Mouse (Mus musculus) lung, postnatal 0 days (tissue): ENCODE data around the gene Elk4.

Source experiments
- CTCF ChIP-seq: IDR thresholded peaks from 2 replicates; pipeline ENCODE4 v1.5.1; 2016; ENCODE audit warnings: antibody characterized with exemption, mild to moderate bottlenecking
- EP300 ChIP-seq: IDR thresholded peaks from 2 replicates; pipeline ENCODE4 v1.6.1; 2016; ENCODE audit warnings: antibody characterized with exemption, mild to moderate bottlenecking, control low read depth

DNA sequence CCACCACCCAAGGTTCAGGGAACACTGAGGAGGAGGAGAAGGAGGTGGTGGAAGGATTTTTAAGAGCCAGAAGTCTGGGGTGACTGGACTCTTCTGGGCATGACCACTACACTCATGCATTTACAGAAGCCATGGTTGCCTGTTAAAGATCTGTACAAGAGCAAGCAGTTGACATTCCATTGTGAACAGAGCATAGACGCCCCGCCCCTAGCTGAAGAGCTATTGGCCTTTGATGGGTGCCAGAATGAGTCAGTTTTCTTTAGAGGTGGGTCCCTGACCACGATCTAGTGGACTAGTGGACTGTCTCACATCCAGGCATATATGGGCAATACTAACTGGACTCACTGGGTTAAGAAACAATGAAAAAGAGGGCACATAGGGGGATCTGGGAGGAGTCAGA, 1.4 kb upstream of the Elk4 start:
- TF ChIP-seq CTCF (no peak), EP300 (no peak; the same call in 1 of the 2 replicates)
